Mouse (Mus musculus): ENCODE data around the gene Ugt1a9. TPM values are rescaled to one million over a fixed set of nuclear protein-coding genes. Genes with fewer than 3 reads are reported as not detected.

The Ugt1a9 gene
- total RNA-seq, 2 experiments from 2014 or later: not detected

GRCm38 (mm10) chr1:88230981-88231802 lies 160.6 kb downstream of the Ugt1a9 start:
- no peak for DNase-seq (ENCODE audit: low spot score in 2 of 2)
- intact Hi-C loops (cut with DNase I): no loop called here

- no peak for DNase-seq (ENCODE audit: low spot score in 2 of 2)
- intact Hi-C loops (cut with DNase I): no loop called here
Measured at GRCm38 (mm10) chr1:88231803-88232499, 161.4 kb downstream of the Ugt1a9 start.

DNA sequence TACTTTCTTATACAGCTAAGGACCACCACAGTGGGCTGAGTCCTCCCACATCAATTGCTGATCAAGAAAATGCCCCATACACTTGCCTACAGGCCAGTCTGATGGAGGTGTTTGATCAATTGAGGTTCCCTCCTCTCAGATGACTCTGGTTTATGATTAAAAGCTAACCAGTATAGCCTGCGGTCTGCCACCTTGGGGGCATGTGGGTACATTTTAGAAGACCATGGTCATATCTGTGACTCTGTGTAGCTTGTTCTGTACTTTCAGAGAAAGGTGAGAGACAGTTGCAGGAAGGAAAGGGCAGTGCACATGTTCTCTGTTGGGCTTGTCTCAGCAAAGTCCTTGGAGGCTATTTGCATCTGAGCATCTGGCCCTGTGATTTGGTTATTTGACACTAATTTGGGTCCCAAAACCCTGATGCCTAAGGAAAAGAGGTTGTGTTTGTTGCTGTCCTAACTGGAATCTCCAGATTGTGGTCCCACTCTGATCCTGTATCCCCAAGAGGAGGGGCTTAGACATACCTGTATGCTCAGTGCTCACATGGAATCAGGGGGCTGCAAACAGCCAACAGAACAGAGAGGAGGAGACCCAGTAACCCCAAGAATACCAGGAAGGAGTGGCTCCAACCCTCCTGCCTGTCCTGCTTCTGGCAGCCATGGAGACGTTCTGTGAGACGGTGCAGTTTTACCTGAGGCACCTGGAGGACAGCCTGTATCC lies 162.2 kb downstream of the Ugt1a9 start:
- no peak for DNase-seq (ENCODE audit: low spot score in 2 of 2)
- intact Hi-C loops (cut with DNase I): no loop called here

GRCm38 (mm10) chr1:88233421-88234247 lies 163.0 kb downstream of the Ugt1a9 start:
- intact Hi-C loops (cut with DNase I): no loop called here
- no peak for DNase-seq (ENCODE audit: low spot score in 2 of 2)

DNA sequence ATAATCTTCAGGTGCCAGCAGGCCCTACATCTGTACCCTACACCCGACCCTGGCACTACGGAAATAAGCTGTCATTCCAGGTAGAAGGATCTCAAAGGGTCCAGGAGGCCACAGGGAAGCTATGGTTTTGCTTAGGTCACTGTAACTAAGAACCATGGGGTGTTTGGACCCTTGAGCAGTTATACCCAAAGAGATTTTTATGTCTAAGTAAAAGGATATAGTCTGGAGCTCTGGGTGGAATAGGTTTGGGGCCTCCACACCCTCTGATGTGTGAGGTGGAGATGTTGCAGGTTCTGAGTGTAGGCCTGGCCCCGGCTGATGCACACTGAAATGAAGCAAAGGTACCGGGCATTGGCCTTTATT lies 163.6 kb downstream of the Ugt1a9 start:
- intact Hi-C loops (cut with DNase I): no loop called here
- DNase-seq (ENCODE audit: low spot score in 2 of 2): no peak

- no peak for DNase-seq (ENCODE audit: low spot score in 2 of 2)
- intact Hi-C loops (cut with DNase I): no loop called here
Measured at GRCm38 (mm10) chr1:88234646-88235045, 164.0 kb downstream of the Ugt1a9 start.

DNA sequence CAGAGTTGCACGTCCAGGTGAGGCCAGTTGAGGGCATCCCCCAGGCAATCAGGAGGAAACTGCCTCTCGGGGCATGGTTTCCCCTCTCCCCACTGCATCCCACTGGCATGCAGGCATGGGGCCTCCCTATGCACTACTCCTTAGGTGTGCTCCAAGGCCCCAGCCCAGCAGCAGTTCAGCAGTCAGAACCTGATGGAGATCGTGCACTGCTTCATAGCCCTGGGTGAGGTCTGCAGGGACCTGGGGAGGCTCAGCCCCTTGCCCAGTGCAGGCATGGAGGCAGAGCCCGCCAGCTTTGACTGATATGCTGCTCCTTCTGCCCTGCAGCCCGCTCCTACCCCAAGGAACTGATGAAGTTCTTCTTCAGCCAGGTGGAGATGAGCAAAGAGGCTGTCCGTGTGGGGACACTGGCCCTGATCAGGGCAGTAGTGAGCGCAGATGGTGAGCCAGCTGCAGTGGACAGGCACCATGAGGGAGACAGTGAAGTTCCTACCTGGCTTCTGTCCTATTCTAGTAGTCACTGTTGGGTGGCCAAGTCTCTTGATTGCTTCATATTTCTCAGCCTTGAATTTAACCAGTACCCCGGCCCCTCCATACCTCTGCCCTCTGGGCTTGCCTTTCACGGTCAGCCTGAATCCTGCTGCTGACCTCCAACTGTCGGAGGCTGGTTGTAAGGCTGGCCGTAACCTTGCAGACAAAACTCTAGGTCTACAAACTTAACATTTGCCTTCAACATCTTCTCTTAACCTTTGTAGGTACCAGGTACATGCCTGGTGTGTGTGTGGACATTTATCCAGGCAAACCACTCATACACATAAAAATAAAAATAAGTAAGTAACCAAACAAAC lies 164.7 kb downstream of the Ugt1a9 start:
- intact Hi-C loops (cut with DNase I): no loop called here
- no peak for DNase-seq (ENCODE audit: low spot score in 2 of 2)

- intact Hi-C loops (cut with DNase I): no loop called here
- DNase-seq (ENCODE audit: low spot score in 2 of 2): no peak
Measured at GRCm38 (mm10) chr1:88235894-88236415, 165.4 kb downstream of the Ugt1a9 start.

GRCm38 (mm10) chr1:88237311-88237710 lies 166.7 kb downstream of the Ugt1a9 start:
- DNase-seq (ENCODE audit: low spot score in 2 of 2): no peak
- intact Hi-C loops (cut with DNase I): no loop called here

- DNase-seq (ENCODE audit: low spot score in 2 of 2): no peak
- intact Hi-C loops (cut with DNase I): no loop called here
Measured at GRCm38 (mm10) chr1:88238771-88239170, 168.2 kb downstream of the Ugt1a9 start.

DNA sequence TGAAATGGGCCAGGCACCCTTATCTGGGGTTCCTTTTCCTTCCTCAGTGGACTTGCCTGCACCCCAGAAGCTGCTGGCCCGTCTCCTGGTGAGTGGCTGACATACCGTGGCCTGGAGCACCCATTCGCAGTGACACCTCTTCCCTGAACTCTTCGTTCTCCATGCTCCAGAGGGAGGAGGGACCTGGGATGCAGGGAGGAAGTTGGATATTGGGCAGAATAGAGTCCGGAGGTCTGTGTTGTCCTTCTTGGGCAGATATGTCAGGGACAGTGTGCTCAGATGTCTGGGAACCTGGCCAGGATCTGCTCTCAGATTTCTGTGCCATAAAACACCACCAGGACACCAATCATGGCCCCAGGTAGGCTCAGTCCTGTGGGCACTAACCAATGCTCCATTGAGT lies 169.5 kb downstream of the Ugt1a9 start:
- no peak for DNase-seq (ENCODE audit: low spot score in 2 of 2)
- intact Hi-C loops (cut with DNase I): no loop called here

DNA sequence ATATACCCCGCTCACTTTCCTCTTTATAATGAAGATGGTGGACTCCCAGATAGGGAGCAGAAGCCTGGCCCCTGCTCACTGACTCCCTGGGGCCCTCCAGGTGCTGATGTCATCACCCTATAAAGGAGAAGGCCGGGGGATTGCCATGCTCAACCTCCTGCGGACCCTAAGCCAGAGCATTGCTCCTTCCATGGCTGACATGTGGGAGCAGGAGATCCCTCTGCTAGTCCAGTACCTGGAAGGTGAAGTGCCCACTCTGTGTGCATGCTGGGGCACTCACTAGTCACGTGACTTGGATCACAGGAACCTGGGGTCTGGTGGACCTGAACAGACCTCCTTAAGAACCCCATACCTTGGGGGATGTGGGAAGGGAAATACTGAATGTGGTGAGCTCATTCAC lies 170.0 kb downstream of the Ugt1a9 start:
- intact Hi-C loops (cut with DNase I): no loop called here
- DNase-seq (ENCODE audit: low spot score in 2 of 2): no peak

GRCm38 (mm10) chr1:88243861-88244260 lies 173.3 kb downstream of the Ugt1a9 start:
- DNase-seq (ENCODE audit: low spot score in 2 of 2): no peak
- intact Hi-C loops (cut with DNase I): no loop called here

DNA sequence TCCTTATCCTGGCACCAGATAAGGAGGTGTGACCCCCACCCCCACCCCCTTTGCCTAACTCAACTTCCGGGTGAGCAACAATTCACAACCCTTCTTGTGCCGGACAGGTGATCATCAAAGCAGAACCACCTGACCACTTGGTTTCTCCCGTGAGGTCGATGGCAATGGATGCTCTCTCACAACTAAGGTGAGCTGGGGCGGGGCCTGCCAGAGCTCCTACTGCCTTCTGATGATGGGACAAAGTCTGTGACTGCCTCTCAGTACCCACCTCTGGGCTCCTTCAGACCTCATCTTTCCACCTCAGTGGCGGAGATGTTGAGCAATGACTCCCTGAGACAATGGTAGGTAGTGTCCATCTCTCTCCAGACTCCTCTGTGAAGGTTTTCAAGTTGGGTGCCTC lies 175.3 kb downstream of the Ugt1a9 start:
- no peak for DNase-seq (ENCODE audit: low spot score in 2 of 2)
- intact Hi-C loops (cut with DNase I): no loop called here

GRCm38 (mm10) chr1:88246386-88246785 lies 175.8 kb downstream of the Ugt1a9 start:
- intact Hi-C loops (cut with DNase I): no loop called here
- DNase-seq (ENCODE audit: low spot score in 2 of 2): no peak

DNA sequence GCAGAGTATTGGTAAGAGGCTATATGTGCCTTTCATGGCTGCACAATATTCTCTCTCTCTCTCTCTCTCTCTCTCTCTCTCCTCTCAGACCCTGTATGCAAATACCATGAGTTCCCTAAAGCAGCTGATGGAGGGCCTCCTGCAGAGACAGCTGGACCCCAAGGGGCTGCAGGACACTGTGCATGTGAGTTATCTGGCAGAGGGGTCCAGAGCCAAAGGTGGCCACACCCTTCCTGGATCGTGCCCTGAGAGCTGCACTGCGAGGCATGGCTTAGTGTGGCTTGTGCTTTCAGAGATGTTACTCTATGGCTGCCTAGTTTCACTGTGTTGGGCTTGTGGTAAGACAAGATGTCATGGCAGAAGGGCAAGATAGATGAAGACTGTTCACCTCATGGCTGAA lies 177.1 kb downstream of the Ugt1a9 start:
- DNase-seq (ENCODE audit: low spot score in 2 of 2): no peak
- intact Hi-C loops (cut with DNase I): no loop called here

- DNase-seq (ENCODE audit: low spot score in 2 of 2): no peak
- intact Hi-C loops (cut with DNase I): no loop called here
Measured at GRCm38 (mm10) chr1:88248658-88249057, 178.1 kb downstream of the Ugt1a9 start.

- intact Hi-C loops (cut with DNase I): no loop called here
- DNase-seq (ENCODE audit: low spot score in 2 of 2): no peak
Measured at GRCm38 (mm10) chr1:88249596-88249995, 179.0 kb downstream of the Ugt1a9 start.

DNA sequence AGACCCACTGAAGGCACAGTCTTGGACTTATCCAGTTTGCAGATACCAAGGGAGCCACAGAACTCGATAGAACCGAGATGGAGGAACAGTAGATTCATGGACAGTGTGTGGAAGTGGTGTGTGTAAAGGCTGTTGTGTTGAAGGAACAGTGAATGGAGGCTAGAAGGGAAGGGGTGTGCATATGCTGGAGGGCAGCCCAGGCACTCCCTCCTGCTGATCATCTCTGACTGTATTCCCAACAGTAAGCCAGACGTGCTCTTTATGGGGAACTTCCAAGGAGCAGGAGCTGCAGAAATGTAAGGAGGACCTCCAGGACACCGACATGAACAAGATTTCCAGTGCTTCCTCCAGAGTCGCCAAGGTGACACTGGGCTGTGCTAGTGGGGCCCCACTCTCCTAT lies 179.4 kb downstream of the Ugt1a9 start:
- intact Hi-C loops (cut with DNase I): no loop called here
- no peak for DNase-seq (ENCODE audit: low spot score in 2 of 2)

Data from left cerebral cortex, postnatal 14 days (tissue).